Mouse (Mus musculus) heart, embryonic 11.5 days (tissue): ENCODE results near the gene Ciita. TPM values are rescaled to one million over a fixed set of nuclear protein-coding genes. Genes with fewer than 3 reads are reported as not detected.

ENCODE experiments used
- ATAC-seq: fragments of 200-750 bp; cut with Nextera tagmentation; replicated peaks from 2 replicates; pipeline ENCODE4 v1.8.0; 2017; ENCODE audit warnings: moderate library complexity; ENCODE audit not compliant: insufficient number of reproducible peaks, low FRiP score, low TSS enrichment
- H3K27ac ChIP-seq: fragments of 300-500 bp; sonication (generic); 2 replicates; pipeline ENCODE4 v1.5.1; 2014; ENCODE audit warnings: mild to moderate bottlenecking, low read depth, low read length
- H3K27me3 ChIP-seq: fragments of 300-500 bp; sonication (generic); 2 replicates; pipeline ENCODE4 v1.6.1; 2014; ENCODE audit warnings: mild to moderate bottlenecking, low read length, mixed read lengths; ENCODE audit not compliant: control insufficient read depth, insufficient read depth
- H3K36me3 ChIP-seq: fragments of 300-500 bp; sonication (generic); 2 replicates; pipeline ENCODE4 v1.6.1; 2014; ENCODE audit warnings: mild to moderate bottlenecking, low read length, moderate library complexity, mixed read lengths; ENCODE audit not compliant: control insufficient read depth, insufficient read depth
- H3K4me1 ChIP-seq: fragments of 300-500 bp; sonication (generic); 2 replicates; pipeline ENCODE4 v1.6.1; 2014; ENCODE audit warnings: low read length; ENCODE audit not compliant: control insufficient read depth, insufficient read depth
- H3K4me2 ChIP-seq: fragments of 300-500 bp; sonication (generic); 2 replicates; pipeline ENCODE4 v1.6.1; 2014; ENCODE audit warnings: mild to moderate bottlenecking, moderate library complexity
- H3K4me3 ChIP-seq: fragments of 300-500 bp; sonication (generic); 2 replicates; pipeline ENCODE4 v1.5.1; 2014; ENCODE audit warnings: low read depth, low read length
- H3K9ac ChIP-seq: fragments of 300-500 bp; sonication (generic); 2 replicates; pipeline ENCODE4 v1.6.1; 2014; ENCODE audit warnings: mild to moderate bottlenecking, low read depth, low read length, moderate library complexity
- H3K9me3 ChIP-seq: fragments of 300-500 bp; sonication (generic); replicated peaks from 2 replicates; pipeline ENCODE4 v1.6.1; 2016; ENCODE audit warnings: low read length; ENCODE audit not compliant: control insufficient read depth
- WGBS: fragments of 180-500 bp; shearing (Covaris S2); extraction: QIAGEN DNeasy Blood & Tissue Kit; methylation state at CpG from one replicate; pipeline ENCODE4 v1.1.7; 2014; ENCODE audit not compliant: insufficient replicate concordance; 5-methylcytosine and 5-hydroxymethylcytosine counted together
- polyA plus RNA-seq: library from polyadenylated mRNA; unstranded; fragments of >200 nt; fragmentation: Nextera tagmentation; extraction: Ambion mirVana; gene quantifications from 2 replicates; pipeline ENCODE4 v1.2.1, GENCODE M21; 2014

Gene Ciita
- polyA plus RNA-seq, 1 experiment from 2014 or later: 0.19 TPM

DNA sequence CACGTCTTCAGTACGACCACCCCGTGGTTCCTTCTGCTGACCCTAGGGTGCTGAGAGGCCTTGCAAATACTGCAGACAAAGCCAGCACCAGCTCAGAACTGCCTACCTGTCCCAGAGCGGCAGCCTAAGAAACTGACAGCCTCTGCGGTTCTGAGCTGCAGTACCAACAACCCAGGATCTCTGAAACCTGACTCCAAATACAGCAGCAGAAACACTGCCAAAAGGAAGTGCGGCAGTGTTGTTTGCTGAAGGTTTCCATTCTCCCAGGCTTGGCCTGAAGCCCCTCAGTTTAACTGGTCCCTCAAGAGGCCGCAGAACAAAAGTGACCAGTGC is 61.7 kb downstream of the Ciita start:
- H3K27me3 ChIP-seq: no peaks in the 10 kb centered on the region
- no peak for ATAC-seq
- no peak overlapping the region for H3K27ac ChIP-seq
- H3K4me1 ChIP-seq: peaks cover 34% of the 10 kb centered on the region
- 28% methylated on average over 7 of the region's 7 CpGs for WGBS
- peak overlapping the region; percentile 85 for H3K4me3 ChIP-seq
- peak overlapping the region; percentile 86 for H3K9ac ChIP-seq
- H3K9me3 ChIP-seq: no peaks in the 10 kb centered on the region
- no peaks in the 10 kb centered on the region for H3K36me3 ChIP-seq
- peak overlapping the region; percentile 88 for H3K4me2 ChIP-seq

DNA sequence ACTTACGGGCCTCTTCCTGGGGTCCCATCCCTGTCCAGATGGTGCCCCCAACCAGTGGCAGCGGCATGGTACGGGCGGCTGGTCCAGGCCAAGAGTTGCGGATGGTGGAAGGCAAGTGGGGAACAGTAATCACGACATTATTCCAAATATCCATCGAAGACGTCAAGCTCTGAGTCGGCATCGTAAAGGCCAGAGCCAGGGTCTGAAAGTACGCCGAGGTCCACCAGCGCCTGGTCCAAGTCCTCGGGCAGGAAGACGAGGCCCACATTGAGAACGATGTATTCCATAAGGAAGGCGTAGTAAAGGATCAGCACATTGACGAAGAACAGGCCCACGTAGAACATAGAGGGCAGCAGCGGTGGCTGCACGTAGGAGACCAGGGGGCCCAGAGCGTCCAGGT is 62.4 kb downstream of the Ciita start:
- peaks cover 32% of the 10 kb centered on the region for H3K4me1 ChIP-seq
- H3K9ac ChIP-seq: peak overlapping the region; percentile 86
- peak overlapping the region; percentile 86 for H3K27ac ChIP-seq
- H3K36me3 ChIP-seq: no peaks in the 10 kb centered on the region
- no peaks in the 10 kb centered on the region for H3K9me3 ChIP-seq
- 5% methylated on average over 22 of the region's 22 CpGs for WGBS
- peak overlapping the region; percentile 88 for H3K4me2 ChIP-seq
- no peak; the same call in 1 of the 2 replicates for ATAC-seq
- peak overlapping the region; percentile 85 for H3K4me3 ChIP-seq
- H3K27me3 ChIP-seq: no peaks in the 10 kb centered on the region

GRCm38 (mm10) chr16:10542698-10543365 is 63.0 kb downstream of the Ciita start, which contains the start of gene Dexi:
Gene Dexi, minus strand, starts transcription at chr16:10543054.
- peaks cover 32% of the 10 kb centered on the region for H3K4me1 ChIP-seq
- H3K9ac ChIP-seq: peak within 1 kb of the TSS; percentile 86
- H3K9me3 ChIP-seq: no peaks in the 10 kb centered on the region
- H3K27ac ChIP-seq: peak within 1 kb of the TSS; percentile 86
- peak within 1 kb of the TSS; percentile 85 for H3K4me3 ChIP-seq
- peak; percentile 94 for ATAC-seq
- under 1% methylated on average over 51 of the region's 61 CpGs for WGBS
- no peaks in the 10 kb centered on the region for H3K27me3 ChIP-seq
- peak within 1 kb of the TSS; percentile 88 for H3K4me2 ChIP-seq
- no peaks in the 10 kb centered on the region for H3K36me3 ChIP-seq

- Histone ChIP-seq H3K4me1 (peaks cover 28% of the 10 kb centered on the region), H3K27me3 (no peaks in the 10 kb centered on the region), H3K4me2 (peak within 1 kb of the TSS; percentile 81), H3K36me3 (no peaks in the 10 kb centered on the region), H3K9ac (peak within 1 kb of the TSS; percentile 85), H3K4me3 (peak within 1 kb of the TSS; percentile 97), H3K27ac (peak within 1 kb of the TSS; percentile 62; the same call in 1 of the 2 replicates), H3K9me3 (no peaks in the 10 kb centered on the region)
- ATAC-seq: peak; percentile 85
- under 1% methylated on average over 58 of the region's 58 CpGs for WGBS
Observed at GRCm38 (mm10) chr16:10544995-10545622, 65.2 kb downstream of the Ciita start, which contains the start of gene Clec16a. Gene Clec16a, plus strand, starts transcription at chr16:10545339.

DNA sequence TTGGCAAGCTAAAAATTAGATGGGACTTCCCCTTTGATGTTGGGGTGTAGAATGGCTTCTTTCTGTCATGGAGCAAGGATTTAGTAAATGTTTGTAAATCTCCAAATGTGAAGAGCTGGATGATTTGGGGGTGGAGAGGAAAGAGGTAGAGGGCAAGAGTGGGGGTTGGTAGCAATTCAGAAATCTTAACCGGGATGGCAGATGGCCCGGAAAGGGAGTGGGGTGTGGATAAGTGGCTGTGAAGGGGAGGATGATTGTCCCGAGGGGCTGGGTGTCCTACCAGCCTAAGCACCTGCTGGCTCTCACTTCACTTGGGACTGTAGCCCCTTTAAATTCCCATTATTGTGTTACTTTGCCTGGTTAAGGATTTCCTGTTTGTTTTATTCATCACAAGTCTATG is 67.0 kb downstream of the Ciita start:
- no peak for ATAC-seq
- no peaks in the 10 kb centered on the region for H3K9me3 ChIP-seq
- no peak overlapping the region for H3K4me3 ChIP-seq
- H3K4me2 ChIP-seq: peak overlapping the region; percentile 81; the same call in 1 of the 2 replicates
- peaks cover 11% of the 10 kb centered on the region for H3K4me1 ChIP-seq
- no peak overlapping the region for H3K9ac ChIP-seq
- H3K36me3 ChIP-seq: no peaks in the 10 kb centered on the region
- 60% methylated on average over 3 of the region's 3 CpGs for WGBS
- H3K27me3 ChIP-seq: no peaks in the 10 kb centered on the region
- no peak overlapping the region for H3K27ac ChIP-seq

- 60% methylated on average over 3 of the region's 3 CpGs for WGBS
- Histone ChIP-seq H3K36me3 (no peaks in the 10 kb centered on the region), H3K4me2 (no peak overlapping the region), H3K27me3 (no peaks in the 10 kb centered on the region), H3K27ac (no peak overlapping the region), H3K9me3 (no peaks in the 10 kb centered on the region), H3K9ac (no peak overlapping the region), H3K4me3 (no peak overlapping the region), H3K4me1 (peaks cover 7% of the 10 kb centered on the region)
- no peak for ATAC-seq
Observed at GRCm38 (mm10) chr16:10548938-10549337, 69.1 kb downstream of the Ciita start.

DNA sequence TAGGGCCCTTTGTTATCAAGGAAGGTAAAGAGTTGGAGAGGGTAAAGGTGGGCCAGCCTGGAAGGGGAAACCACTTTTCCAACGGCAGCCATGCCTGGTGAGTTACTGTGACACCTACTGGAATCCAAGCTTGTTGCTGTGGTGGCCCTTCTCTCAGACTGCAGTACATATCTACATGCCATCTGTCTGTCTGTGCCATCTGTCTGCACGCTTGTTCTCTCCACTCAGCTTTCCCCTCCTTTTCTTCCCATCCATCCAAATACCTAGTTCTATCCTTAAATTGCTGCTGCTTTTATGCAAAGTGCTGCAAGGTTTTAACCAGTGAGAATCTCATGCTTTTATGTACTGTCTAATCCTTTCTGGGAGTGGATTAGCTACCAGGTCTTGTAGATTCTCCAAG is 69.7 kb downstream of the Ciita start:
- no peak overlapping the region for H3K9ac ChIP-seq
- H3K4me2 ChIP-seq: no peak overlapping the region
- H3K27me3 ChIP-seq: no peaks in the 10 kb centered on the region
- H3K9me3 ChIP-seq: no peaks in the 10 kb centered on the region
- WGBS: 63% methylated on average over 2 of the region's 2 CpGs
- ATAC-seq: no peak
- no peaks in the 10 kb centered on the region for H3K36me3 ChIP-seq
- no peak overlapping the region for H3K27ac ChIP-seq
- H3K4me1 ChIP-seq: peaks cover 7% of the 10 kb centered on the region
- no peak overlapping the region for H3K4me3 ChIP-seq

GRCm38 (mm10) chr16:10551592-10551991 is 71.7 kb downstream of the Ciita start:
- no peak overlapping the region for H3K4me2 ChIP-seq
- H3K4me3 ChIP-seq: no peak overlapping the region
- ATAC-seq: no peak
- H3K27me3 ChIP-seq: no peaks in the 10 kb centered on the region
- no peaks in the 10 kb centered on the region for H3K36me3 ChIP-seq
- H3K4me1 ChIP-seq: peaks cover under 1% of the 10 kb centered on the region; the same call in 1 of the 2 replicates
- H3K27ac ChIP-seq: no peak overlapping the region
- no peaks in the 10 kb centered on the region for H3K9me3 ChIP-seq
- no peak overlapping the region for H3K9ac ChIP-seq
- 79% methylated on average over 4 of the region's 4 CpGs for WGBS
